Mouse (Mus musculus): Measurements from ENCODE around the gene Olfr902.
"Not testable (repeated sequence)": the region's sequence is repeated elsewhere in the genome, so short reads cannot be mapped to it uniquely, and the experiment has no call there.

Olfr902 gene

DNA sequence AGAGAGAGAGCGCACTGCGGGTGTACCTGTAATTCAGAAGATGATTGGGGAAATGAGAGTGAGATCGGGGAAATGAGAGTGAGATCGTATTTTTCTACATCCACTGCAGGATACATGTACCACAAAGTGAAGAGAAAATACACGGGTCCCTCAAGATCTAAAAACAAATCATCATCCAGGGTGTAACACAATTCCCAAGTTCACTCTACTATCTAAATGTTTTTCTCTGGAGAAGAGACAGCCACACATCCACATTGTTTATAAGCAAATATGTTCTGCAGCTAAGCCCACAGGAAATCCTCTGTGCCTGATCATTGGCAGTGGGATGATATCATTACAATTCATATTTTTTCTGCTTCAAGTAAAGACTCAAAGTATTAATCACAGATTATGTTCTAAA is at the start of gene Olfr902:
Olfr902 (plus strand) TSS at position 301 of the 400 bp plus-strand sequence.
- no peak for DNase-seq

- DNase-seq, result no peak
These were observed 46.1 kb upstream of the Olfr902 start, which contains the start of gene Olfr147 for GRCm38 (mm10) chr9:38401398-38401797. Gene Olfr147 (plus strand): TSS chr9:38401698.

DNA sequence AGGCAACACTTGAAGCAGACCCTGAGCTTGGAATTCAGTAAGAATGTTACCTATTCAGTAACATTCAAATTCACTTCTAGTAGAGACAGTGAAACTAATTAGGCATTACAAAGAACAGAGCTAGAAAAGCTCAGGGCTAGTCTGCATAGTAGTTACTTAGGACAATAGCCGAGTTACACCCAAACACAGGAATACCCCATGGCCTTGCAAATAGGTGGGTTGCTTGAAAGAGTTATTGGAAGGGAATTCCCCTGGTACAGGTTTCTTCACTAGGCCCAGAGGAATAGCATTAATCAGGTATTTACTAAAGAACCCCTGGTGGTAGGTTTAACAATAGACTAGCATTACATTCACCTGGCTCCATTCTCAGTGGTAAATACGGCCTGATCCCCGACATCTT is 40.0 kb upstream of the Olfr902 start:
- DNase-seq, result not testable (repeated sequence)

GRCm38 (mm10) chr9:38413502-38413901 is 34.0 kb upstream of the Olfr902 start:
- DNase-seq, result not testable (repeated sequence)

DNA sequence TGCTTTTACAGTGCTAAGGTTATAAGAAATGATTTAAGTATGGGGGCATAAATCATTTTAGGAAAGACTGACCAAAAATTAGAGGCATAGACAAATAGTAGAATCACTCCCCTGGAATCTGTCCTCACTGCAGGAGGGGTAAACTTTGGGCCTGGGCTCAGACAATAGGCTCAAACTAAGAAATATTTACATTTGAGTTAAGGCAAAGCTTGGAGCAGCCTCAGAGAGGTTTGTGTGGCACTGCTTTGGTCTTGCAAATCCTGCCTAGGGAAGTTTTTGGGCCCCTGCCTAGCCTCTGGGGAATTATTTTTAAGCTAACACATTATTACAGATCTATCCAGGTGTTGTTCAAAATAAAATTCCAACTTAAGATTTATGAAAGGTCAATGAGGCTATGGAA is 23.7 kb upstream of the Olfr902 start:
- no peak for DNase-seq

- no peak for DNase-seq
These were observed 20.4 kb upstream of the Olfr902 start for GRCm38 (mm10) chr9:38427026-38427425.

GRCm38 (mm10) chr9:38429155-38429554 is 18.3 kb upstream of the Olfr902 start, which contains the start of gene Olfr901:
Gene Olfr901 (plus strand): TSS chr9:38429455.
- DNase-seq, result no peak

DNA sequence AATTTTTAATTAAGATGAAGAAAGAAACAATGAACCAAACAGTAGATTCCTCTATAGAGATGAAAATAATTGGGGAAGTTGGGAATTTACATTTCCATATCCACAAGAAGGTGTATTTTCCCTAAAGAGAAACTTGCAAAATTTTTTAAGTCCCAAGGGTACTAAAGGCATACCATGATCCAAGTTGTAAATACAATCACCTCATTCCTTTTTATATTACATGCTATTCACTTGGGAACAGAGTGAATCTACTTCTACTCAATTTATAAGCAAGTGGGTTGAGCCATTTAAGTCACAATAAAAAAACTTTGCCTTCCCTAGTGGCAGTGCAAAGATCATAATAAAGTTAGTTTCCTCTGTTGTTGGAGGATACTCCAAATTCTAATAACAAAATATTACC is 15.4 kb downstream of the Olfr902 start, which contains the start of gene Olfr904:
Olfr904 (plus strand) TSS at position 301 of the 400 bp plus-strand sequence.
- DNase-seq, result no peak

DNA sequence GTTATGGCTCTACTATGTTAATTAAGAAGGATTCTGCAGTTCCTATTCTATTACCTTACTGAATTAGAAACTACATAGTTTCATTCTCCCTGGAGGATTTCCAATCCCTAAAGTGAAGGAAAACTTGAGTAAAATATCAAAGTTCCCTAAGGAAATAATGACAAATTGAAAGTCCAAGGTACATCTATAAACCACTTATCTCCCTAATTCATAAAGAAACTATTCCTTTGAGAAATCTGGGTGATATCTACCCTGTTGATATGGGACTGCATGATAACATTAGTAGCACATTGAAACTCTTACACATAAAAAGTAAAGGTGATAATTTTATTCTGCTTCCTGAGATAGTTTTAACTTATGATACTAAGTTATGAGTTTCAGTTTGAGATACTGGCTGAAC is 23.4 kb downstream of the Olfr902 start, which contains the start of gene Olfr905:
Olfr905 (plus strand) TSS at position 301 of the 400 bp plus-strand sequence.
- no peak for DNase-seq

DNA sequence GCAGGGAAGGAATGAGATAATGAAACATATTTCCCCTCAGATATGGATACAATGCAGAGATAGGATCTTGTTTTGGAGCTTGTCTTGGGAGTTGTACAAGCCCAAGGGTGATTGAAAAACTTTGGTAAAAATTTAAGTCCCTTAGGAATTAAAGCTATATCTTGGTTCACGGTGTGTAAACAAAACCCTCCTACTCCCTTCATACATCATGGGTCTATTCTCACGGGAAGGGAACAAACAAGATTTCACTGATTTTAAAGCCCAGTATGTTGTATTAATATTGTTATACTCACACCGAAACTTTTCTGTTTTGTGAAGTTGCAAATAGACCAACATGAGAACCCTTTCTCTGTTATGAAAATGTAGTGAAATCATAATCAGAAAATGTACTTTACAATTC is 39.3 kb downstream of the Olfr902 start, which contains the start of gene Olfr906:
Olfr906 (plus strand) TSS at position 301 of the 400 bp plus-strand sequence.
- DNase-seq, result no peak

DNA sequence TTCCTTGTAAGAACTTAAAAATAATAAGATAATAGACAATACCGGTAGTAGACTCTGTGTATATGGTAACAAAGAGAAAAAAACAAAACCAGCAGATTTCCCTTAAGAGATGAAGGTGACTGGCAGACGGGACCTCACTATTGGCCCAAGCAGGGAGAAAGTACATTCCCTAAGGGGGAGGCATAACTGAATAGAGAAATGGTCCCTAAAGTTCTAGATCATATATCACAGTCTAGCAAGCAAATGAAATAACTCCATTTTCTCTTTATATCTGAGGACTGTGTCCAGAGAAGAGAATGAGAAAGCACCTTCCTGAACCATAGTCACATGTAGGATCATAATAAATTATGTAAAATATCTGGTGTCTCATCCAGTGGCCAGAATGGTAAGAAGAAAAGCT is 48.0 kb downstream of the Olfr902 start, which contains the start of gene Olfr907:
Olfr907 (plus strand) TSS at position 301 of the 400 bp plus-strand sequence.
- DNase-seq, result no peak

Measured in thymus, postnatal 4 days (tissue).